Mouse (Mus musculus): ENCODE results near the gene Sv2c.
"Not testable (repeated sequence)": the region's sequence is repeated elsewhere in the genome, so short reads cannot be mapped to it uniquely, and the experiment has no call there.

Sv2c gene

GRCm38 (mm10) chr13:96132401-96132816 is at the start of gene Sv2c:
Gene Sv2c, minus strand, starts transcription at chr13:96132577.
- DNase-seq (ENCODE audit: inconsistent ontology term), result peak; percentile 64

DNA sequence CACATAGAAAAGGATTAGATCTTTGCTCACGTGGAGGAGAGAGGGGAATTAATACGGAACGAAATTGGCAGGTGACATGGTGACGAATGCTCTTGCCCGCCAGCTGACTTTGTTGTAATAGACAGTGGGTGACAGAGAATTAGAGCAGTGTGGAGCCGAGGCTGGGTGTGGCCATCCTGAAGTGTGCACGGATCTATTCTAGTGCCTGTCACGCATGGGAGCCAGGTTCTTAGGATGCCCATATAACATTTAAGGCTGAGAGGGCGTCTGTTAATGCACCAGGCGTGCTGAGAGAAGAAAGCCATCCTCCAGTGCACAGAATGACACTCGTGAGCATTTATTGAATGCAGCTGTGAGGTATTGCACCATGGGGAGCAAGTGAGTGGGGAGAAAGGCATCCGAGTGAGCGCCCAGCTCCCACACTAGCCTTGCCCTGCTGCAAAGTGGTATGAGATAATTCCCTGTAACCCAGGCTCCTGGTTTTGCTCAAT is 48.3 kb upstream of the Sv2c start:
- DNase-seq (ENCODE audit: inconsistent ontology term), result no peak

DNA sequence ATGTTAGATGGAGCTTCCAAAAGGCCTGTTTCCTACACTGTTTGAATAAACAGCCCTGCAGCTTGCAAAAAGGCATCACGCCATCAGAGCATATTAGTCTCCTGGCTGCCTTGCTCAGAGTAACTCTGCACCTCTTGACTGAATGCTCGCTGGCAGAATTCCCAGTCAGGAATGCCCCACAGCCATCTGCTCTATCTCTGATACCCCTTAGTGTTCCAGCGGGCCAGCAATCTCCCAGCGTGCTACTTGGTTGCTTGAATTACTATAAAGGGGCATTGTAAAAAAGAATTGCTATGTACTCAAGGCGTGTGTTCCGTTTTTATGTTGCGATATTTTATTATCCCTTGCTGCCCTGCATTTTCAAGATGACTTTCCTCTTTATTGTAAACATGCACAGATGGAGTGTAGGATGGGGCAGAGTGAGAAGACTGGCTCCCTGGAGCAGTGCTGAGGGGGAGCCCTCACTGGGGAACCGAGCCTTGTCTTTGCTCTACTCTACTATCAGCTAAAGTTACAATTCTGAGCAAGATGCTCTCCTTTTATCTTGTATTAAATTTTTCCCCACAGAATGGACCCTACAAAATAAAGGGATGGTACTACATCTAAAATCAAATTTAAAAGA is 43.3 kb upstream of the Sv2c start:
- DNase-seq (ENCODE audit: inconsistent ontology term), result peak; percentile 88

DNA sequence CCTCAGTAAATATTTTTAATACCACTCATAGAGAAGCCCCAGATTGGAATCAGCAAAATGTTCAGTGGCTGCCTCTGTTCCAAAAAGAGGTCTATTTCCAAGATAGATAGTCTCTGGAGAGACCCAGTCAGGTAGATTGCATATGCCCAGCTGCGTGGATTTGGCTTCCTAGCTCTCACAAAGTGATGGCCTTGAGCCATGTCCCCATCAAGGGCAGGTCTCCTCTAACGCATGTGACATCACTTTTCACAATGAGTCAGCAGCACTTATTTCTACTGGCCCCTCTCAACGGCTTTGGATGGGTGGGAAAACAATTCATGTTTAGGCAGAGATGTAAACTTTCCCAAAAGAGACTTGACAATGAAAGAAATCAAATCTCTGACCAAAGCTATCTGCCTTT is 41.3 kb upstream of the Sv2c start:
- DNase-seq (ENCODE audit: inconsistent ontology term), result no peak

GRCm38 (mm10) chr13:96172290-96172689 is 39.9 kb upstream of the Sv2c start:
- DNase-seq (ENCODE audit: inconsistent ontology term), result no peak

DNA sequence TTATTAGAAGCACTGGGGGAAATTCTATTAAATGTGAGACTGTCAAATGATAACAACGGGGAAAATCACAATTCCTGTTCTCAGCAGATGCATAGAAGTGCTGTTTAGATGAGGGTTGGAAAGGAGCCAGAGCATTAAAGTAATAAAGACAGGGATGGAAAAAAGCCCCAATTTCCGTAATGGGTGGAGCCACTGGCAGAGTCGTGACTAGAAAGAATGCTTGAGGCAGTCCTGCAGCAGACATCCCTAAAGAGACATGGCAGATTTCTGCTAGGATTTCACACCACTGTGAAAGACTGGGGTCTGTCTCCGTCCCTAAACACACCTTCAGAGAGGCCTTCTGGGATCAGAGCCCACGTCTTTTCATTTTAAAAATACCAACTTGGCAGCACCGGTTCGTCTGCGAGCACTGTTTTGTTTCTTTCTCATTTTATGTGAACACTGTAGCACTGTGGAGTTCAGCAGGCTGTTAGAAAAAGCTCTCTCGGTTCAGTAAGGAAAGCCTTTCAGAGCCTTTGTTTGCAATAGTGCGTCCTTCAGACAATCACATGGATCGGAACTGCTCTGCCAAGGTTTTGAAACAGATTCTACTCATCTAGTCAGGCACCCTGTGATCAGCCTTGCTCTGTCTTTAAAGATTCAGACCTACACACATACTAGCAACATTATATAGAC is 36.8 kb upstream of the Sv2c start:
- no peak for DNase-seq (ENCODE audit: inconsistent ontology term)

DNA sequence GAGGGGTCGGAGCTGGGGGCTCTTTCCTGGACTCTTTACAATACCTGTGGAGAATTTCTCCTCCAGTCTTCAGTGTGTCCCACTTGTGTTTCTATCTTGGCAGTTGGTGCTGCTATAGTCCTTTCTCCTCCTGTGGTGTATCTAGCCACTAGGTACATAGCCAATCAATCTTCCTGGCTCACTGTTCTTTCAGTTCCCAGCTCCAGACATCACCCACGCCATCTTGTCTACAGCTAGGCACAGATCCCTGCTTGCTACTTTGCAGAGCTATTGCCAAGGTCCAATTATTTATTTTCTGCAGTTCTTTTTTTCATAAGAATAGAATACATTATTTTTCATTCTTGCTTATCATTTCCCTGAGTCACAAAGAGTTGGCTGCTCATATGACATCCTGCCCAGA is 34.2 kb upstream of the Sv2c start:
- no peak for DNase-seq (ENCODE audit: inconsistent ontology term)

DNA sequence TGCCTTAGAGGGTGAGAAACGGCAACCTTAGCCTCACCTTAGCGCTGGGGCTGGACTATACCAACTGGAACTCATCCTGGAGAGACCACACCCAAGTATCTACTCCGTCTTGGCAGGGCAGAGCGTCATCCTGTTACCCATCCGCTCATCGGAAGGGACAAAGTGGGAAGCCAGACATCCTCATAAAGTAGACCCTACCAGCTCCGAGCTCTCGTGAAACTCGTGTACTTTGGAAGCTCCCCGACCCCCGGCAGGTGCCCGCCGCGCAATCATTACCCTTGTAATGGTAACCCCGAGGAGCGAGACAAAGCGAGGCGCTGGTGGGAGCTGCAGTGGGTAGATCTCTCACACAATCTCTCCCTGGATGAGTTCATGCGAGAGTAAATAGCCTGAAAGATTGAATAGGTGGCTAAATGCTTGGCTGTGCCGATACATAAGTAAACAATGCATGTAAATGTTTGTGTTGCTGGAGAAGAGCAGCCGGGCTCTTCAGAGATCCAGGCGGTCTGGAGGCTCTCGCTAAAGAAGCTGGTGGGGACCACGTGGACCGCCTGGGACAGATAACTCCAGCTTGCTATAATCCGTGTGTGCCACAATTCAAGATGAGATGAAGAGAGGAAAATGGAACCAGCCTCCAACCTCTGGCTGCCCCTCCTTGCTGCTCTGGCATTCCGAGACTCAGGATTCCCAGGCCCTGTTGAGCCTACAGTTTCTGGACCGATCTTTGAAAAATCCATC is 1.2 kb upstream of the Sv2c start:
- DNase-seq (ENCODE audit: inconsistent ontology term), result peak; percentile 0

- DNase-seq (ENCODE audit: inconsistent ontology term), result no peak
These were observed 456 bp upstream of the Sv2c start for GRCm38 (mm10) chr13:96132833-96133232.

GRCm38 (mm10) chr13:96131911-96132310 is 466 bp downstream of the Sv2c start:
- DNase-seq (ENCODE audit: inconsistent ontology term), result no peak

GRCm38 (mm10) chr13:96131050-96131449 is 1.3 kb downstream of the Sv2c start:
- peak; percentile 82 for DNase-seq (ENCODE audit: inconsistent ontology term)

DNA sequence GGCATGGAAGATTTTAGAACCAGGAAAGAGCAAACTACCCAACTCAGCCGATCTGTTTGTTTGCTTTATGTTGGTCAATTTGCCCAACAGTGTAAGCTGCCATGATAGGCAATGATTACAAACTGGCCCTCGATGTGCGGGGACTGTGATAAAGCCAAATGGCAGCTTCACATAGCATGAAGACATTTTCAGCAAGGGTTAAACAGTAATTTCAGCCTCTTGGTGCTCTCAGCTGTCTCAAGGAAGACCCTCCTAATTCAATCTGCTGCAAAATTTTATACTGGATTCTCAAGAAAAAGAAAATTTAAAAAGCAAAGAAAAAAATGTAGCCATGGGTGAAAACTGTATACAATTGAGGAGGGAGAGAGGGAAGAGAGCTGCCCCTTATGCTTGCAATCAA is 3.3 kb downstream of the Sv2c start:
- DNase-seq (ENCODE audit: inconsistent ontology term), result no peak

DNA sequence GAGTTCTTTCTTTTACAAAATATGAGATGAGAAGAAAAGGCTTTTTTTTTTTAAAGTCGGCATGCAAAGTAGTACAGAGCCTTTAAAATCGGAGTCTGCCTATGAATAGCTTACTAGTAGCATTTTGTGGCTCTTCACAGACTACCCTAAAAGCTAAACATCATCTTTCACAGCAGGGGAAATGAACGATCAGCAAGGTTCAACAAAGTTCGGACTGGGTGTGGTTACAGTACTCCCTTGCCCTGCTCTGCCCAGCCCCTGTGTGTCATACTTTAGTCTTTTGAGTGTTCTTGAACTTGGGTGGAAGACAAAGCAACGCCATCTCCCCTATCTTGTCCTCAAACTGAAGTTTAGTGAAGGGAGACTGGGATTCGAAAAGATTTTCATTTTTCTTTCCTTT is 5.7 kb downstream of the Sv2c start:
- DNase-seq (ENCODE audit: inconsistent ontology term), result no peak

DNA sequence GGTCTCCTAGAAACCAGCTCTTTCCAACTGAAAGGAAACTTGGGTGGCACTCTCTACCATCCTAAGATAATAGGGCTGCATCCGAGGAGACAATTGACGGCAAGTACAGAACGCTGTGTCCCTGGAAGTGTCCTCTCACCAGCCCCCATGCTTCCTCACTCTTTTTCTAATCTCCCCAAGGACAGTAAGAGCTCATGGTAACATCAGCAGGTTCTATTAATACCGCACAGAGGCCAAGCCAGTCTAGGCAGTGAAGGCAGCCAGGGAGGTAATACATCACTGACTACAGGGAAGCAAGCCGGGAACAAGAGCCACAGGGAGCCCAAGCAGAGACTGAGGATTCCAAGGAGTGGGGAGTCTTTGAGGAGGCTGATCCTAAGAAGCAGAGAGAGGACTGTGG is 7.4 kb downstream of the Sv2c start:
- no peak for DNase-seq (ENCODE audit: inconsistent ontology term)

DNA sequence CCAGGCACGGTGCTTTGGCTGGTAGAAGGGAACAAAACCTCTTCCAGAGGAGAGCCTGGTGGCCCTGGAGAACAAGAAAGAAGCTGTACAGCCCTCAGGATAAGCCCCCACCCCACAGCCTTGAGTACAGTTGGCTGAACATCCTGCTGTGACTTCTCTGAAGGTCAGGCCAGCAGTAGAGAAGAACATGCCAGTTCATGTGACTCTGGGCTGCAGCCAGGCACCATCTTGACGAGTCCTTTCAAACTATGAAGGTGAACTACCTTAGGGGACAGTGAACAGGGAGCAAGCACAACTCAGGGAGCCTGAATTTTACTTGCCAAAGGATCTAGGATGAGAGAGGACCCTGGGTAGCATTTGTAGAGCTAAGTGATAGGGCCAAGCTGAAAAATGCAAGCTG is 19.7 kb downstream of the Sv2c start:
- no peak for DNase-seq (ENCODE audit: inconsistent ontology term)

DNA sequence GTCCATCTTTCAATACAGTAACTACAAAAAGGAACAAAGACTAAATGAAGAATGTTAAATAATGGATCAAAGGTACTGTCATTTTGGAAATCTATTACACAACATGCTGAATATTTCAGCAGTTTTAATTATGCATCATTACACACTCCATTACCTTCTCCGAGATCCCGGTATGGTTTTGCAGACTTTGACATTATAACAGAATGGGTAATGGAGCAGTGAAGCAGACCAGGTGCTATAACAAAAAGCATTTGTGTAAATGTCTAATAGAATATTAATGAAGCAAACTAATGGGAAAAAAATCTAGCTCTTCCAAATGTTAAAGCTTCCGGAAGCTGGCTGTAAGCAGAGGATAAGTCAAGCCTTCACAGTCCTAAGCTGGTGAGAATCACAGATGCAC is 21.6 kb downstream of the Sv2c start:
- DNase-seq (ENCODE audit: inconsistent ontology term), result peak; percentile 25

DNA sequence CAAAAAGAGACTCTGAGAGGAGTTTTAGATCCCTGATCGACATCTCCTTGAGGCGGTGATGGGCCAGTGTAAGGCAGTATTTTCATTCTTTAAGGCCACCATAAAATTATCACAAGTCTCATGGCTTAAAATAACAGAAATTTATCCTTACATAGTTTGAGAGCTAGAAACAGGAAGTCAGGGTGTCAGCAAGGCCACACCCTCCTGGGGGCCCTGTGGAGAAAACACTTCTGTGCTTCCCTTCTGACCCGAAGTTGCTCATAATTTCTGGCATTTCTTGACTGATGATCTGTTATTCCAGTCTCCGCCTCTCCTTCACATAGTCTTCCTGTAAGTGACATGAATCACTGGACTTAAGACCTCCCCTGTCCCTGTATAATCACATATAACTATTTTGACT is 26.0 kb downstream of the Sv2c start:
- no peak for DNase-seq (ENCODE audit: inconsistent ontology term)

- DNase-seq (ENCODE audit: inconsistent ontology term), result no peak
These were observed 41.4 kb downstream of the Sv2c start for GRCm38 (mm10) chr13:96090929-96091328.

DNA sequence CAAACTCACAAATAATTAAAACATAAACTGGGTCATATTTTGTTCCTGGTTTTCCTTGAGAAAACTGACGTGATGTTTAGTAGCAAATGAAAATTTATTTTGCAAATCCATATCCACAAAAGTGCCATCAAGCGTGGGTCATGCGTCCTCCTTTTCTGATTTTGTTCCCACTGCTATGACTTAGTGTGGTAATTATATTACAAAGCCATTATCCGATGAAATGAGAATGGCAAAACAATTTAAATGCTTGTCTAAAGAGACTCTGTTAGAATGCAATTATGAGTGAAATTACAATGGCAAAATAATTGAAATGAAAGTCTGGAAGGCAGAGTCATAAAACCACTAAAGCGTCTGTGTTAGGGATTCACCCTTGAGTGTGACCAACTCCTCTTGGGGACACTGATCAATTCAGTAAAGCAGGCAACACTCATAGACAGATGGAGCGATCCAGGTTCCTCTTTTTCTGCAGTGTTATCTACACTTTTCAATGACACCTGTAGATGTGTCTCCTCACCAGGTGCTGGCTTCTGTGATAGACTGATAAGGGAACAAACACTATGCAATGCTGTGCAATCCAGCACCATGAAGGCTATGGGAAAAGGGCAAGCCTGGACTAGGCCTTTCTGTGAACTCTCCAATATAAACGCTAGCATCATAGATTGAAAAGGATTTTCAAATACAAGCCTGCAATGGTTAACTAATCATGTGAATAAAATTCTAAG is 46.6 kb downstream of the Sv2c start:
- DNase-seq (ENCODE audit: inconsistent ontology term), result no peak

DNA sequence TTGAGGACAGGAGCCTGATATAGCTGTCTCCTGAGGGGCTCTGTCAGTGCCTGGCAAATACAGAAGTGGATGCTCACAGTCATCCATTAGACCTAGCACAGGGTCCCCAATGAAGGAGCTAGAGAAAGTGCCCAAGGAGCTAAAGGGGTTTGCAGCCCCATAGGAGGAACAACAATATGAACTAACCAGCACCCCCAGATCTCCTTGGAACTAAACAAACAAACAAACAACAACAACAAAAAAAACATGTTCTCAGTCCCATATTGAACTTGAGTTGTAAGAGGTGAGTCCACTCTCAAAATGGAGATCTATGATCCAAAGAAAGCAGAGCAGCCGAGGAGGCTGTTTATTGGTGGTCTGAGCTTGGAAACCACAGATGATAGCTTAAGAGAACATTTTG is 50.6 kb downstream of the Sv2c start, which contains the start of gene Gm17190:
TSS of gene Gm17190 (plus strand) at position 301 of the 400 bp plus-strand sequence.
- DNase-seq (ENCODE audit: inconsistent ontology term), result not testable (repeated sequence)

GRCm38 (mm10) chr13:96081276-96081675 is 51.1 kb downstream of the Sv2c start, which contains the start of gene Gm20075:
Gene Gm20075, minus strand, starts transcription at chr13:96081376.
- DNase-seq (ENCODE audit: inconsistent ontology term), result not testable (repeated sequence)

DNA sequence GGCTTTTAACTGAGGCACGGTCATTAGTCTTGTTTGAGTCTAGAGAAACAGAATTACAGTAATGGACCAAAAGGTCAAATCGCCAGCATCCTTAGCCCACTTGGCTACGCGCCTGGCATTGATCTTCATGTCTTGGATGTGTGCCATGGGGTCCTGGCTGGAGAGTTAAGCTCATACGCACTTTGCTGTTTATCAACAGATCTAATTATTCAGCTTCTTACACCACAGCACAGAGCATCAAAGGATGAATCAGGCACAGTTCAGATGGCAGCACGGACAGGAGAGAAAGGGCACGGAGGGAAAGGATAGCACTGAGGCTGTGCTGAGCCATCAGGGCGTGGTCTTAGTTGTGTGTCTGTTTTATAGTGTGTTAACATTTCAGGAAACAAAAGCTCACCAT is 58.8 kb downstream of the Sv2c start:
- DNase-seq (ENCODE audit: inconsistent ontology term), result peak; percentile 56

Measured in Muller cell, postnatal 12 days (primary cell).